Mouse (Mus musculus) thymus, postnatal 36 days (tissue): ENCODE data around the gene Rab6a.
A peak's percentile ranks its signal among the peaks of the same experiment; 100 is the strongest.

ENCODE experiments used
- DNase-seq, 2 experiments: peaks; one replicate each; pipeline ENCODE4 v3.0.0; 2022; ENCODE audit warnings: mixed read lengths in 2 of 2

Rab6a gene

GRCm38 (mm10) chr7:100624538-100624937, 17.3 kb downstream of the Rab6a start:
- no peak for DNase-seq

DNA sequence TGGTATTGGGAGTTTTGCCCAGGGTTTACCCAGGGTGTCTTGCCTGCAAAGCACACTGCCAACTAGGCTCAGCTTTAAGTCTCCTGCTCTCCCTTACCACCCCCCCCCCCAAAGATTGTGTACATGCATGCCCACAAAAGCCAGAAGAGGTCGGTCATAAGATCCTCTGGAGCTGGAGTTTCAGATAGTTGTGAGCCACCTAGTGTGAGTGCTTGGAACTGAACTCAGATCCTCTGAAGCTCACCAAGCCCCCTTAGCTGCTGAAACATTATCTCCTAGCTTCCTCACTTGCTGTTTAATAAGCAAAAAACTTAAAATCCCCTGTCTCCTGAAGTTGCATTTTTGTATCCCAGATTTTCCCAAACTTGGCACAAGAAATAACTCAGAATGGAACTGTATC, 30.4 kb downstream of the Rab6a start:
- DNase-seq: peak in 1 of 2 experiments; percentile 25

DNA sequence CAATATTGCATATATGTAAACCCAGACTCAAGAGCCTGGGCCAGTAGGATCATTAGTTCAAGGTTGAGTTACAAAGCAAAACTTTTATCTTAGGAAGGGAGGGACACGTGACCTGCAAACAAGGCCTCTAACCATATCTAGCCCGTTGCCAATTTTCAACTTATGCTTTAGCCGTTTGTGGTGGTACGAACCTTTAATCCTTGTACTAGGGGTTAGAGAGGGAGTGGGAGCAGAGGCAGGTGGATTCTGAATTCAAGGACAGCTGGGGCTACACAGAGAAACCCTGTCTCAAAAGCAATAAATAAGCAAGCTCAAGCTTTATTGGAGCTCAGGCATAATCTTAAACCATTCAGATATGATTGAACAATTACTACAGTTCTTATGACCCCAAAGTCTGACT, 35.2 kb downstream of the Rab6a start:
- DNase-seq: no peak

GRCm38 (mm10) chr7:100645147-100645546, 37.9 kb downstream of the Rab6a start:
- peak; percentile 21 for DNase-seq

DNA sequence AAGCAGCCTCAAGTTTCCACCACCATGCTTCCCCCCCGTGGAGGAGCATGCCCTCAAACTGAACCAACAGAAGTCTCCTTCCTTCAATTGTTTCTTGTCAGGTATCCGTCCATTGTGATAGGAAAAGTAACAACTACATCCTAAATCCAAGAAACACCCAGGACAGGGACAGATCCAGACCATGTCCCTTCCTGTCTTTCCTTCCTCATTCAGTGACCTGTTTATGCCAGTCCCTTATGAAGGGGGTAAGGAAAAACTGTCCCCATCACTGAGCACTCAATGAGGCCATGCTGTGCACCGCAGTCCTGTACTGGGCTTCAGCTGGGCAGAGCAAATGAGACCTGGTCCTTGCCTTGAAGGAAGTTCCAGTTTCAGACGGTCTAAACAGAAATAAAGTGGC, 41.9 kb downstream of the Rab6a start:
- DNase-seq: no peak

DNA sequence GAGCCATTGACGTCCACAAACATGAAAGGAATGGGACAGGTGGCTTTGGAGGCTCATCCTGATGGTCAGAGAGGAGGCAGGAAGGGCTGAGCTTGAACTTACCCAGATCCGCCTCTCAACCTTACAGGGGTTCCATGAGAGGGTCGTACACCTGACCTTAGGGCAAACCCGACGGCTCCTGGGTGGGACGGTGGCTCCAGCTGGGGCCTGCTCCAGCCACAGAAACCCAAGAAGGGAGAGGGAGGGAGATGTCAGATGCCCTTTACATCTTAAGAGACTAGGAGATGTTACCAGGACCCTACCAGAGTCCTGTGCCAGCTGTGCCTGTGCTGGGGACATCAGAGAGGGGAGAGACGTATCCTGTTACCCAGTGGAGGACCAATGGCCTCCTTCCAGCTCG, 42.6 kb downstream of the Rab6a start:
- no peak for DNase-seq

DNA sequence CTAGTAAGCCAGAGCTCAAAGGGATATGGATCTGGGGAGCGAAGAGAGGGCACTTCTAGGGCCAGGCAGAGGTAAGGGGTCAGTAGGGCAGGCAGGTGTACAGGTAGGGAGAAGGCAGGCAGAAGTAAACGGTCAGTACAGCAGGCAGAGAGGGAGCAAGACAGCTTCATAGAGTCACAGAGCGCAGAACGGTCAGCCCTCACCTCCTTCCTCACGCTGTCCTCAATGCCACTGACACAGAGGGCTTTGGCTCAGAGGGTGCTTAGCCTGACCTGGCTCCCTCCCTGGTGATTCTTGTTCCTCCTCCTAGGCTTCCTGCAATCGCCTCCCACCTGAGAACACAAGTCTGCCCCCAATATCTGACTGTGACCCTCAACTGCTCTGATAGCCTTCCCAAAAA, 43.2 kb downstream of the Rab6a start:
- DNase-seq: no peak

DNA sequence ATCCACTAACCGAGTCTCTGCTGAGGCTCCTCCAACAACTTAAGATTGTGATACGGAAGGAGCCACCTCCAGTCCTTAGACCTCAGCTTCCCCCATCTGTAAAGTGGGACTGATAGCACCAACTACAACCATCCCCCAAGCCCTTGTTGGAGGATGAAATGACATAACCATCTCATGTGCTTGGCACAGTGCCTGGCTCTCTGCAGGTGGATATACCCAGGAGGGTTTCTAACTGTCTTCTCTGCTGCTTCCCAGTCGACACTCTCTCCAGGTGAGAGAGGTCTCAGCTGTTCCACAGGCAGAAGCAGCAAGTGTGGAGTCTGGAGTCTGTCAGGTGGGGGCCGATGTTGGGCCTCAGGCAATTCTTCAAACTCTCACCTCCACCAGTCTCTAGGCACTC, 43.8 kb downstream of the Rab6a start:
- no peak for DNase-seq

- no peak for DNase-seq
Observed at GRCm38 (mm10) chr7:100653480-100654266, 46.5 kb downstream of the Rab6a start.

DNA sequence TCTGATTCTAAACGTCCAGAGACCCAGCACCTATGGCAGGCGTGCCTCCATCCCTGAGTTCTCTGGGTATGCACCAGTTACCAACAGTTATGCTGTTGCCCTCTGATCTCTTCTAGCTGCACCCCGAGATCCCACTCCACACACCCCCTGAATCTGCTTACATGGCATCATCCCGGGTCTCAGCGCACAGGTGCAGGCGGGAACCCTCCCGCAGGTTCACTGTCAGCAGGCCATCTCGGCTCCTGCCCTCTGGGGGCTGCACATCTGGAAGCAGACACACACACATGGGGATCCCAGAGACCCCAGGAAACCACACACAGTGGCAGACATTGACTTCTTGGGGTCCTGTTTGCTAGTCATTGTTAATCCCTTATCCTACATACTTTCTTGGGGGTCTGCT, 47.2 kb downstream of the Rab6a start:
- DNase-seq: no peak

- DNase-seq: no peak
Observed at GRCm38 (mm10) chr7:100656739-100657138, 49.5 kb downstream of the Rab6a start.

GRCm38 (mm10) chr7:100658093-100658578, 50.9 kb downstream of the Rab6a start:
- DNase-seq: no peak

GRCm38 (mm10) chr7:100661264-100661663, 54.1 kb downstream of the Rab6a start:
- DNase-seq: no peak

- DNase-seq: no peak
Observed at GRCm38 (mm10) chr7:100662231-100662630, 55.0 kb downstream of the Rab6a start, which contains the start of gene Plekhb1. TSS of gene Plekhb1 (minus strand) at chr7:100662414.

- DNase-seq: peak; percentile 71 to 73
Observed at GRCm38 (mm10) chr7:100663190-100663589, 56.0 kb downstream of the Rab6a start.

DNA sequence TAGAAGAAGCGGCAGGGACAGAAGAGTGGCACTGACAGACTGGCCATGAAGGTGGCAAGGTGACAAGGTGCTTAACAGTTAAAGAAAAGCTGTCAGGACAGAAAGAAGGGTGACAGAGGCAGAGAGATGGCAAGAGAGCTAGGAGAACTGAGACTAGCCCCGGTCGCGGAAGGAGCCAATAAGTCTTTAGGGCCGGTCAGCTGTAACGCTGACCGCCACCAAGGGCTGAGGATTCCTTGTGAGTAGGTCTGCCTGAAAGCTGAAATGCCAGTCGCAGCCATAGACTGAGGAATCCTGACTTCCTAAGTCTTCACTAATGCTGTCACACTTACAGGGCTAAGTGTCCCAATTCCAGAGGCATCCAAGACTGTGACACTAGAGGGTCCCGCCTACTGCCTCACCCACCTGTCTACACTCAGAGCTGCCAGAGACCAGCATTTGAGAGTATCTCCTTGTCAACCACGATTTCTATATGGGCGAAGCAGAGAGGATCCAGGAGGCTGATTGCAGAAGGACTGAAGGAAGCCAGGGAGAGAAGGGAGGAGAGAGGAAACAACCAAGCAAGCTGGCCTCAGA, 56.6 kb downstream of the Rab6a start:
- DNase-seq: no peak

DNA sequence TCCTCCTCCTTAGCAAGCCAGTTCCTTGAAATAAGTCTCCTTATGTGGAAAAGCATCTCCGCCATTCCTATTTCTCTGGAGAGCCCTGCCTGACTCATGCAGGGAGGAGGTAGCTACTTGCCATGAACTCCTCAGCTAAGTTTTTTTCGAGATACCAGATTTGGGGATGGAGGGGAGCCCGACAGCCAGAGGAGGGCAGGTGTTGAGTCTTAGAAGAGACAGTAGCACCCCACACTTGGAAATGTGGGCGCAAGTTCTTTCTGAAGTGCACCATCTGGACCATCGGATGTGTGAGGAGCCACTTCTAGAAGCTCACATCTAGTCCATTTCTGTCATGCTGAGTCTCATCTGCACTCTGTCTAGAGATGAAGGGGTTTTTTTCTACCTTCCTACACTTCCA, 63.4 kb downstream of the Rab6a start:
- no peak for DNase-seq

DNA sequence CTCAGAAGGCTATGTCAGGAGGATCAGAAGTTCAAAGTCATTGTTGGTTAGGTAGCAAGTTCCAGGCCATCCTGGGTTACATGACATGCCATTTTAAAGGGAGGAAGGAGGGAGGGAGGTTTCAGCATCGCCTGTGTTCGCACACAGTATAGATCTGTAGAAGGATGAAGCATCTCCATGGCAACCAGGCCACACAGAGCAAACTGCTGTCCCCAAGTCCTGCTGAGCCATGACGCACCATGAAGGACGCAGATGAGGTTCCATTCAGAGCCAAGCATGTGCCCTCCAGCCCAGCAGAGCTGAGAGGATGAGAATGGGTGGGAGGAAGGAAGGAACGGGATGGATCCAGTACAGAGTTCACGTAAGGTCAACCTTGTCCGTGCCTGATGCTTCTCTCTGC, 66.2 kb downstream of the Rab6a start:
- no peak for DNase-seq

DNA sequence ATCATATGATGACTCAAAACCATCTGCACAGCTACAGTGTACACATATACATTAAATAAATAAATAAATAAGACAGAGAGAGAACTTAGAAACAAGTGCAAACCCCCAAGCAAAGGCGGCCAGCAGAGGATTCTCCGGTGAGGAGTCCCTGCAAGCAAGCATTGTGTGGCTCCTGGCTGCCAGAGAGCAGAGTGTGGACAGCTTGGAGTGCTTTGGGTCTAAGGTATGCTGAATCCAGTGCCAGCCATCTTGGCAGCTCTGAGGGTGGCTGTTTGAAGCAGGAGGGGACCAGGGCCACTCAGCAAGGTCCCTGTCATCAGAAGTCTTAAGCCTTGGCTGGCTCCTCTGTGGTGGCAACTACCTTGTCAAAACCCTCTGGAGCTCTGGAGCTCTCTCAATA, 67.7 kb downstream of the Rab6a start:
- no peak for DNase-seq

- DNase-seq: no peak
Observed at GRCm38 (mm10) chr7:100678052-100678451, 70.8 kb downstream of the Rab6a start.

DNA sequence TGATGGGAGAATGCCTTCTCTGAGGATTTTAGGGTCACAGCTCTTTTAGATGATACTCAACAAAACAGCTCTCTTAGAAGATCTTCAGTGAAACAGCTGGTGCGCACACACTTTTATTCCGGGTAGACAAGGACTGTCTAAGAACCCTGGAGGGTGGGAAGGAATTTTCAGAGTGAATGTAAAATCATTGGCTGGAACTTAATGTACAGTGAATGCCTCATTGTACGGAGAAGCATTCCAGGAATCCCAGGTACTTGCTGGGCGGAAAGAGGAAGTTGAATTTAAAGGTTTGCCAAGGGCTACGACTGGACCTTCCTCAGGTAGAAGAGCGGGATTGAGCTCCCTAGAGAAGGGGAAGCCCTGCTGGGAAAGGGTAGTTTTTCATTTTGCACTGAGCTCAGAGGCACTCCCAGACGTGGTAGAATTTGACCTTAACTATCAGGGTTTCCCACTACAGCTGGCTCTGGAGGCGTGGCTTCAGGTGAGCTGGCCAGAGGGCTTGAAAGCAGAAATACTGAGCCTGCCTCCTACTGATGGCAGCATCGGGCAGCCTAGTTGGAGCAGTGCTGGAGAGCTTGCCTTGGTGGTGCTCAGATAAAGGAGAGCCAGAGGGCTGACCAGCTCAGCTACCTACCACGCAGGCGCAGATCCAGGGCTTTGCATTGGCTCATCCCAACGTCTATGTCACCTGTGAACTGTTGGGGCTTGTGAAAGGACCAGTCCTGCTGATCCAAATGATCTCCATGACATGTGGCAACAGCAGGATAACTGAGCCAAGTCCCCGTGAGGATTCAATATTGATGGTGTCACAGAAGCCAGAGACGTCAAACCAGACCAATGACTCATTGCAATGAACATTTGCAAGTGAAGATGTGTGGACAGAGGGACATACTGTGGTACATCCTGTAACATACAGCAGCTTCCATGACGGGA, 72.0 kb downstream of the Rab6a start:
- no peak for DNase-seq

- no peak for DNase-seq
Observed at GRCm38 (mm10) chr7:100681132-100681531, 73.9 kb downstream of the Rab6a start.

- no peak for DNase-seq
Observed at GRCm38 (mm10) chr7:100683241-100683640, 76.0 kb downstream of the Rab6a start.
